Mouse (Mus musculus) right cerebral cortex, postnatal 36 days (tissue): ENCODE results near the gene Angel1.
A peak's percentile ranks its signal among the peaks of the same experiment; 100 is the strongest.

Source experiments
- DNase-seq, 2 experiments: peaks; one replicate each; pipeline ENCODE4 v3.0.0; 2022; ENCODE audit warnings: low spot score in 2 of 2, mixed read lengths in 1 of 2

Angel1 gene

DNA sequence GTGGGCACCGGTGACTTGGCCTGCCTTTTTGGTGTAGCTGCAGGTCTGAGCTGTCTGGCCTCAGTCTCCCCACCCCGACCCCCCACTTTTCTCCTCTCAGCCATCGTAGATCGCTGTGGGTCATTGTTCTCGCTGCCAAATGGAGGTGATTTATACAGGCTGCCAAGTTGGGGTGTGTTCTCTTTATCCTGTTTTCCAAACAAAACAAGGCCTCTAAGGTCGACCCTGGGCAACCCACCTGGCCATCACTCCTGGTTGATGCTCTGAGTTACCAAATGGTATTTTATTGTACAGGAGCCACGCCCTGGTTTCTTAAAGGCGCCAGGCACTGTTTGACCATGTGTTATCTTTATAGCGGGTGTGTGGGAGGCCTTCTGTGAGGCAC lies 46.7 kb downstream of the Angel1 start:
- no peak for DNase-seq

DNA sequence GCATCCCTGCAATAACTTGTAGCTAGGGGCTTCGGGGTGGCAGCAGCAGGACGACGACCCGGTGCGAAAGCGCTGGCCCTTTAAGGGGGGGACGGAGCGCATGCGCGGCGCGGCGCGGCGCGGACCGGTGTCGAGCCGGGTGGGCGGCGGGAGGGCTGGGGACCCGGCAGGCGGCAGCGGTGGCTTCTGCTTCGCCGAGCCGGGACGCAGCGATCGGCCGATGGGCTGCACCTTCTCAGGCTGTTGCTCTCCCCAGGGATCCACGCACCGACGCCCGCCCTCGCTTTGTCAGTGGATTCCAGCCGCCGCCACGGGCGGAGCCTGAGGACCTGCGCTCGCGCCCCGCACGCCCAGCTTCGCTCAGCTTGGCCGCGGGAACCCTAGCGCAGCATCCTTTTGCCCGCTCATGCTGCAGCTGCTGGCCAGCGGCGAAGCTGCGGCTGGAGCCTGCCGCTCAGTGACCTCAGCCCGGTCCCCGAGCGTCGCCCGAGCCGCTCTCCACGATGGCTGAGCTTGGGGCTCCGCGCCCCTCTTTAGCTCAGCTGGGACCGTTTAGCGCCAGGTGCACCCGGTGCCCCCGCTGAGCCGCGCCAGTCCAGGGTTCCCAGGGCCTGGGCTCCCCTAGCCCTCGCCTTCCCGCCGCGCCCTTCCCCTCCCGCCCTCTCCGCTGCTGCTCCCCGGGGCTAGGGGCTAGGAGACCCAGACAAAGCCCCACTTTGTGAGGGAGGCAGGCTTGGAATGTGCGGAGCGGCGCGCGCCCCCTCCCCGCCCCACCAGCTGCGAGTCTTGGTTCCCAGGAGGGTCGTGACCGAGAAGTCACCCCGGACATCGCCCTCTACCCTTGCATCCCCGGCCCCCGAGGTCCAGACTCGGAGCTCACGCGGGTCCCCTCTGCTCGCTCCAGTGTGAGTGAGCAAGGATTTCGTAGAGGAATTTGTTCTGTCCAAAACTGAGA lies 47.4 kb downstream of the Angel1 start, which contains the start of gene Vash1:
Gene Vash1, plus strand, starts transcription at position 110 of the 955 bp plus-strand sequence.
- DNase-seq = peak; percentile 68 to 76

- no peak for DNase-seq
These were observed 53.8 kb downstream of the Angel1 start for GRCm38 (mm10) chr12:86672507-86672906.

GRCm38 (mm10) chr12:86672105-86672504 lies 54.2 kb downstream of the Angel1 start:
- no peak for DNase-seq

DNA sequence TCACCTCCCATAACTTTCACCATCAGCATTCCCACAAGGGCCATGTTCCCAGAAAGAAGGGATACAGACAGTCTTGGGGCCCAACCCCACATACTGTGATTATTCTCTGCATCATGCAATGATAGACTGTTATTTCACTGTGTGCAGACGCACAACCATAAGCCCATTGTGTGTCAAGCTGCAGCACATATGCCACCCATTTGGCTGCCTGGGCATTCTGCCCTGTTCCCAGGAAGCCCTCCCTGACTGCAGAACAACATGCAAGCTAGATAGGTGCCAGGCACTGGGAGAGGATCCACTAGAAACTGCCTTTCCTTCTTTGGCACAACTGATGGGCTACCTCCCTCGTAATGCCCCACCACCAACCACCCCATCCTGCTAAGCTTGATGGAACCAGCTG lies 57.9 kb downstream of the Angel1 start:
- DNase-seq = no peak

DNA sequence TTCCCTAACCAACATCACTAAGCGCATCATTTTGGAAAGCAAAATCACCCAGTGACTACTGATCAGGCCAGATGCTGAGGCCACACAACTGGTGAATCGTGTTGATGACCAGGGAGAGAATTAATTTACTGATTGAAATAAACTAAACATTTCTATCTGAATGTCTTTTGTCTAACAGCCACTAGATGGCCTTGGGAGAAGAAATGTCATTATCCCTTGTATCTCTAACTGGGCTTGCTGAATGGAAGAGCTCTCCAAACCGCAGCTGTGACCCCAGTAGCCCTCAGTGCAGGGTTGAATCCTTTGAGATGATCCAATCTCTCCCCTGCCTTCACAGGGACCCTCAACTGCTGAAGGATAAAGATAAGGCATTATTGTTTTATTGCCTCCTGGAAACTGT lies 60.6 kb downstream of the Angel1 start:
- no peak for DNase-seq

DNA sequence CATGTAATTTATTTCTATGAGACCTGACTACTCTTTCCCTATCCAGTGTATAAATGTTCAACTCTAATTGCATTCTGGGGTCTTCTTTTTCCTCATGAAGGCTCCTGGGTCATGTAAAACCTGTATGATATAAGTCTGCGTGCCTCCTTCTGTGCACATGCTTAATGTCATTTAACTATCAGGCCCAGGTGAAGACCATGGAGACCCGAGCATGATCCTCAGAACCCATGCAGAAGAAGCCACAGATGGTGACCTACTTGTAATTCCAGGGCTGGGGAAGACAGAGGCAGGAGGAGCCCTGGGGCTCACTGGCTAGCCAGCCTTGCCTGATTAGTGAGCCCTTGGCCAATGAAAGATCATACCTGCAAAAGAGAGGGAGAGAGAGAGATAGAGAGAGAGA lies 65.8 kb downstream of the Angel1 start:
- no peak for DNase-seq

DNA sequence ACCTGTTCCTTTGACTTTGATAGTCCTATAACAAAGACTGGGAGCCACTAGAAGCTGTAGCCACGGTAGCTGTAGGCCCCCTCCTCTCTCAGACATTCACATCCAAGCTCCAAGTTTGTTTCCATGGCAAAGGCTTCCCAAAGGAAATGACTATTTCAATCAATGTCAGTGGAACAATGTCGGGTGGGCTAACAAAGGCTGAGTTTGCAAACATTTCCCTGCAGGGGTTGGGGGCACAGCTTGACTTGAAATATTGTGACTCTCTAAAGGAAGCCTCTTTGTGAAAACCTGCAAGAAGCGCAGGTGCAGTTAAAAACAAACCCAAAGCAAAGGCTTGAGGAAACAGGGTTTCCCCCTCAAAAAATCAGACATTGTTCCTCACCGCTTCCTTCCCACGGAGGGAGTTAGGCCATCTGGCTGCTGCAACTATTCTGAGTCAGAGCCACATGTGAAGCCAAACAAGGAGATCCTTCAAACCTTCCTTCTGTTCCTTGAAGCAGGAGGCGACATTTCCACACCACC lies 66.8 kb downstream of the Angel1 start:
- DNase-seq = peak; percentile 59 to 77

GRCm38 (mm10) chr12:86652570-86653041 lies 73.7 kb downstream of the Angel1 start:
- peak; percentile 52 to 59 for DNase-seq

DNA sequence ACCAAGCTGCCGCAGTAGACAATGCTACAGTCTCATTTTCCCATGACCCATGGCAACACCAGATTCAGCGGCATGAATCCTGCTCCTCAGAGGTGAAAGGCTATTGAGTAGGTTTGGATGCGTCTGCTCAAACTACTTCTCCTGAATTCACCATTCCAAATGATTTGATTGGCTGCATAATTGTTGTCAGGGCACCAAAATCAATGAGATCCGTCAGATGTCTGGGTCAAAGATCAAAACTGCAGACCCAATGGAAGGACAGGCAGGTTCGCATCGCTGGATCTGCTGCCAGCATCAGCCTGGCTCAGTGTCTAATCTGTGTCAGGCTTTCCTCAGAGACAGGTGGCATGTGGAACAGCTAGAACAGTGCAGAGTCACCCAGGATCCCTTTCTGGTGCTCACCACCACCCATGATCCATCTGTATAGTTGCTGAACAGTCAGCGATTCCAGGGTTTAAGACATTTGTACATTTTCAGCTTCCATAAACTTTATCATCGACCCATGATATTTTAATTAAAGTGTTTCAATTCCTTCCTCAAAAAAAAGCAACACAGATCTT lies 74.9 kb downstream of the Angel1 start:
- no peak for DNase-seq
